Mouse (Mus musculus) ES-E14 (cell line): ENCODE measurements at regions not wholly inside any gene's neighbourhood (a gene's known extent, or its start where the extent isn't known, plus 50 kb on each side); places are given as distances from the start of the nearest gene placed in this dataset.

Source experiments
- DNase-seq: peaks from one replicate; pipeline ENCODE4 v3.0.0-alpha.2; 2013; ENCODE audit warnings: low read depth, low spot score
- H3K27ac ChIP-seq: 2 replicates; pipeline ENCODE4 v1.5.1; 2012; ENCODE audit warnings: low read depth, mild to moderate bottlenecking, low read length, moderate library complexity, mixed read lengths; ENCODE audit not compliant: poor library complexity, insufficient read depth, severe bottlenecking
- H3K36me3 ChIP-seq: 2 replicates; pipeline ENCODE4 v1.6.1; 2012; ENCODE audit warnings: mild to moderate bottlenecking, low read length, moderate library complexity, mixed read lengths; ENCODE audit not compliant: control insufficient read depth, poor library complexity, insufficient read depth, severe bottlenecking
- H3K4me1 ChIP-seq, 2 experiments: fragments of 150-350 bp in 1 of 2; sonication (generic) in 1 of 2; 2 replicates each; pipeline ENCODE4 v1.6.1; 2012; ENCODE audit warnings: low read length in 2 of 2, mild to moderate bottlenecking in 1 of 2, mixed read lengths in 1 of 2; ENCODE audit not compliant: control insufficient read depth in 2 of 2, insufficient read depth in 2 of 2, poor library complexity in 1 of 2
- H3K4me3 ChIP-seq, 2 experiments: fragments of 150-350 bp in 1 of 2; sonication (generic) in 1 of 2; 2 replicates each; pipeline ENCODE4 v1.5.1; 2012; ENCODE audit warnings: low read length in 2 of 2, low read depth in 1 of 2, mild to moderate bottlenecking in 1 of 2, mixed read lengths in 1 of 2; ENCODE audit not compliant: insufficient read depth in 1 of 2, poor library complexity in 1 of 2, severe bottlenecking in 1 of 2
- H3K9ac ChIP-seq: 2 replicates; pipeline ENCODE4 v1.6.1; 2012; ENCODE audit warnings: low read depth, mild to moderate bottlenecking, low read length, mixed read lengths; ENCODE audit not compliant: poor library complexity, insufficient read depth, severe bottlenecking
- H3K9me3 ChIP-seq: fragments of 150-350 bp; sonication (generic); 2 replicates; pipeline ENCODE4 v1.6.1; 2012; ENCODE audit warnings: low read depth, mild to moderate bottlenecking, low read length; ENCODE audit not compliant: control insufficient read depth, insufficient read depth
- CHD2 ChIP-seq: IDR thresholded peaks from 2 replicates; pipeline ENCODE4 v1.6.1; 2014; ENCODE audit warnings: mild to moderate bottlenecking, low read depth, low read length, inconsistent platforms
- HCFC1 ChIP-seq: IDR thresholded peaks from 2 replicates; pipeline ENCODE4 v1.6.1; 2012; ENCODE audit warnings: low read length, inconsistent platforms, borderline replicate concordance; ENCODE audit not compliant: insufficient read depth
- MAFK ChIP-seq: IDR thresholded peaks from 2 replicates; pipeline ENCODE4 v1.6.1; 2014; ENCODE audit warnings: mild to moderate bottlenecking, low read depth, low read length, inconsistent platforms; ENCODE audit not compliant: insufficient read depth
- ZC3H11A ChIP-seq: IDR thresholded peaks from 2 replicates; pipeline ENCODE4 v1.6.1; 2012; ENCODE audit warnings: low read depth, mild to moderate bottlenecking, inconsistent platforms, low read length, borderline replicate concordance
- ZNF384 ChIP-seq: IDR thresholded peaks from 2 replicates; pipeline ENCODE4 v1.6.1; 2012; ENCODE audit warnings: low read depth, low read length, inconsistent platforms
- in situ Hi-C, 2 experiments: fragments of 600-800 bp; cut with MboI; formaldehyde crosslinking; loops; one replicate each; pipeline ENCODE4 v1.15.1; 2025; ENCODE audit warnings: low sequenced_read_pairs in 2 of 2, inconsistent platforms in 1 of 2; ENCODE audit not compliant: unreplicated experiment in 2 of 2

DNA sequence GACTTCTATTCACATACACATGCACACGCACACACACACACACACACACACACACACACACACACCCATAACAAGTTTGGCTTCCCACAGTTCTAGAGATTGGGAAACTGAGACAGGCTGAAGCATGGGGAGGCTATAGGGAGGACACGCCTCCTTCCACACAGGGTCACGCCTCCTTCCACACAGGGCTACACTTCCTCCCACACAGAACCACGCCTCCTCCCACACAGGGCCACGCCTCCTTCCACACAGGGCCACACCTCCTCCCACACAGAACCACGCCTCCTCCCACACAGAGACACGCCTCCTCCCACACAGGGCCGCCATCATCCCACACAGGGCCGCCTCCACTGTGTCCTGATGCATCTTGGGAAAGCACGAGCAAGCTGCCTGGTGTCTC is 401.9 kb upstream of the Kazn start:
- Histone ChIP-seq H3K4me1 (no peaks in the 10 kb centered on the region), H3K9ac (no peak overlapping the region), H3K27ac (no peak overlapping the region), H3K9me3 (no peaks in the 10 kb centered on the region), H3K4me3 (no peak overlapping the region), H3K36me3 (no peaks in the 10 kb centered on the region)
- TF ChIP-seq HCFC1 (no peak), ZNF384 (no peak), ZC3H11A (no peak), MAFK (no peak), CHD2 (no peak)
- in situ Hi-C loops: no loop called here
- peak; percentile 41 for DNase-seq

DNA sequence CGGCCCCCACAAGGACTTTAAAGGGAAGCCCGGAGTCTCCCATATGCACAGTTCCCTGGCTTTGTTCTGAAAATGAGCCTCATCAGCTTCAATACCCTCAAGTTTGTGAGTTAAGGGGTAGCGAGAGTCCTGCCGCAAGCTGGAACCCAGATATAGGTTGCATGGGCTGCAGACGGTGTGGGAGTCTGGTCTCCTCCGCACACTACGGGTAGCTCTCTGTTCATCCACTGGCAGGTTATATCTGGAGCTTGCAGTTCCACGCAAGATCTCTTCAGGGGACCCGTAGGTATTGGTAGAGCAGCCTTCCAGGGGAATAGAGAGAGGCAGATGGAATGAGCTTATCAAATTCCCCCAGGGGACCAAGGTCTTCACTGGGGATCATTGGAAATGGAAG is 400.1 kb upstream of the Kazn start:
- in situ Hi-C loops: no loop called here
- no peaks in the 10 kb centered on the region for H3K9me3 ChIP-seq
- no peak for DNase-seq
- H3K9ac ChIP-seq: no peak overlapping the region
- no peaks in the 10 kb centered on the region for H3K36me3 ChIP-seq
- no peak for TF ChIP-seq CHD2
- TF ChIP-seq HCFC1: no peak
- no peak for TF ChIP-seq MAFK
- TF ChIP-seq ZC3H11A: no peak
- no peak for TF ChIP-seq ZNF384
- no peak overlapping the region for H3K27ac ChIP-seq
- no peaks in the 10 kb centered on the region for H3K4me1 ChIP-seq
- H3K4me3 ChIP-seq: no peak overlapping the region

DNA sequence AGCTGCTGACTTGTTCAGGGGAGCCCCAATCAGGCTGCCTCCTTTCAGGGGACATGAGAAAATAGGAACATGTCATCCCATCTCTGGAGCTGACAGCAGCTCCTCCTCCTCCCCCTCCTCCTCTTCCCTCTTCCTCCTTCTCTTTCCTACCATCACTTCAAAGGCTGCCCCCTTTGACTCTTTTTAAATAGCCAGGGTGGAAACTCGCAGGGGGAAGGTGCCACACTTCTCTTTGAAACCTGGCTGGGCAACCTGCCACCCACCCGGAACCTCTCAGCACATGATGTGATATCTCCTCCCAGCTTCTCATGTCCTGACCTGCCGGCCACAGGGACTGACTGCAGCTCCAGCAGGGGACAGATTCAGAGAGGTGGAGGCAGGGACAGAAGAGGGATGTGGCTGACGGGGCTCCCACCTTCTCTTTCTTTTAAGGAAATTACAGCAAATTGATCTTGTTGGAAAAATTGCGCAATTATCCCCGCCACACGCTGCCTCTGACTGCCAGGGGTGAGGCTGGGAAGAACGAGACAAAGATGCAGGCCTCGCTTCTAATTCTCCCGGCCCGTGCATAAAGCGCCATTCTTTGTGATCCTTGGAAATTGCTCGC is 399.6 kb upstream of the Kazn start:
- no peak overlapping the region for H3K4me3 ChIP-seq
- H3K4me1 ChIP-seq: no peaks in the 10 kb centered on the region
- H3K9me3 ChIP-seq: no peaks in the 10 kb centered on the region
- TF ChIP-seq ZC3H11A: no peak
- no peak for TF ChIP-seq ZNF384
- TF ChIP-seq HCFC1: no peak
- no peak for TF ChIP-seq MAFK
- no peak for DNase-seq
- no peaks in the 10 kb centered on the region for H3K36me3 ChIP-seq
- no peak overlapping the region for H3K9ac ChIP-seq
- in situ Hi-C loops: no loop called here
- no peak overlapping the region for H3K27ac ChIP-seq

DNA sequence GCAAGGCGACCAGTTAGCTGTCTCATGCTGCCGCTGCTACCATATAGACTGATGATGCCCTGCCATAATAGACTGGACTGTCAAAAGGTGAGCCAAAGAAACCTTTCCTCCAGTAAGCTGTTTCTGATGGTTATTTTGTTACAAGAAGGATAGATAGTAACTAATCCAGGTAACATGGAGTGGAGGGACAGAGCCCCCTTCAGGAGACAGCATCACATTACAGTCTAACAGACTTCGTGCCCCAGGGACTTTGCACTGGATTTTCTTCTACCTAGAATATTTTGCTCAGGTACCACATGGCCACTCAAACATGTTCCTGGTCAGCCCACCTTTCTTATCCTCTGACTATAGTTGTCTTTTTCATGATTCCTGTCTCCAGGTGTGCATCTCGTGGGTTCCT is 398.9 kb upstream of the Kazn start:
- no peak overlapping the region for H3K27ac ChIP-seq
- no peak for TF ChIP-seq MAFK
- TF ChIP-seq HCFC1: no peak
- TF ChIP-seq ZC3H11A: no peak
- TF ChIP-seq CHD2: no peak
- TF ChIP-seq ZNF384: no peak
- no peaks in the 10 kb centered on the region for H3K4me1 ChIP-seq
- no peak overlapping the region for H3K9ac ChIP-seq
- no peak overlapping the region for H3K4me3 ChIP-seq
- in situ Hi-C loops: no loop called here
- no peaks in the 10 kb centered on the region for H3K36me3 ChIP-seq
- H3K9me3 ChIP-seq: no peaks in the 10 kb centered on the region
- DNase-seq: no peak

DNA sequence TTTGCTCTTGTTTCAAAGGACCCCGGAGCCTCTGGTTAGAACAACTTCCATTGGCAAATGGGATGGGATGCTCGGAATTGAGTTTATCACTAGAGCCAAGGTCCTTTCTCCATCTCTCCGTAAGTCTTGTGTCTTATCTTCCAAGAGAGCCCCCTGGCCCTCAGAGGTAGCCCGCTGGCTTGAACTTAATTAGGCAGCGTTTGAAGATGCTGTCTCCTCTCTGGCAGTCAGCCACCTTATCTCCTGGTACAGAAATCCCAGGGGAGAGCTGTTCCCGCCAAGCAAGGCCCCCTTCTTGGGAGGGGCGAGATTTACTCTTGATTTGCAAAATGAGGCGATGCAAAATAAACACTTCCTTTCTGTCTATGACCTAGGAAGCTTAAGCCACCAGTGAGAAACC is 395.2 kb upstream of the Kazn start:
- in situ Hi-C loops: no loop called here
- no peak overlapping the region for H3K4me3 ChIP-seq
- no peak overlapping the region for H3K27ac ChIP-seq
- H3K9me3 ChIP-seq: no peaks in the 10 kb centered on the region
- H3K4me1 ChIP-seq: no peaks in the 10 kb centered on the region
- no peak overlapping the region for H3K9ac ChIP-seq
- TF ChIP-seq MAFK: no peak
- no peak for TF ChIP-seq ZC3H11A
- no peak for TF ChIP-seq ZNF384
- TF ChIP-seq CHD2: no peak
- no peak for DNase-seq
- no peaks in the 10 kb centered on the region for H3K36me3 ChIP-seq
